Mouse (Mus musculus) ES-Bruce4 (cell line): ENCODE measurements around the gene Zfp809. TPM values are rescaled to one million over a fixed set of nuclear protein-coding genes. Genes with fewer than 3 reads are reported as not detected.
A peak's percentile ranks its signal among the peaks of the same experiment; 100 is the strongest.

Experiments
- H3K27ac ChIP-seq: 2 replicates; pipeline ENCODE4 v1.5.1; 2012; ENCODE audit warnings: low read length, inconsistent platforms; ENCODE audit not compliant: insufficient read depth
- H3K27me3 ChIP-seq: 2 replicates; pipeline ENCODE4 v1.6.1; 2012; ENCODE audit warnings: mild to moderate bottlenecking, low read length, inconsistent platforms; ENCODE audit not compliant: control insufficient read depth, poor library complexity, insufficient read depth, severe bottlenecking
- H3K36me3 ChIP-seq: 2 replicates; pipeline ENCODE4 v1.6.1; 2012; ENCODE audit warnings: inconsistent platforms, mild to moderate bottlenecking, low read length, moderate library complexity; ENCODE audit not compliant: control insufficient read depth, poor library complexity, insufficient read depth, severe bottlenecking
- H3K4me1 ChIP-seq: one replicate; pipeline ENCODE4 v1.8.1; 2011; ENCODE audit warnings: low read length; ENCODE audit not compliant: control insufficient read depth, insufficient read depth
- H3K4me3 ChIP-seq: 2 replicates; pipeline ENCODE4 v1.5.1; 2011; ENCODE audit warnings: low read depth, mild to moderate bottlenecking, low read length
- H3K9ac ChIP-seq: 2 replicates; pipeline ENCODE4 v1.6.1; 2012; ENCODE audit warnings: low read depth, mild to moderate bottlenecking, inconsistent platforms; ENCODE audit not compliant: poor library complexity, severe bottlenecking
- H3K9me3 ChIP-seq: replicated peaks from 2 replicates; pipeline ENCODE4 v1.6.1; 2012; ENCODE audit warnings: mild to moderate bottlenecking, low read length, inconsistent platforms; ENCODE audit not compliant: control insufficient read depth, poor library complexity, insufficient read depth, severe bottlenecking
- CTCF ChIP-seq: IDR thresholded peaks from one replicate; pipeline ENCODE4 v1.8.1; 2011; ENCODE audit warnings: low read depth, low read length
- EP300 ChIP-seq: IDR thresholded peaks from 2 replicates; pipeline ENCODE4 v1.6.1; 2011; ENCODE audit warnings: low read depth, low read length; ENCODE audit not compliant: insufficient read depth
- POLR2A ChIP-seq: IDR thresholded peaks from one replicate; pipeline ENCODE4 v1.8.1; 2011; ENCODE audit warnings: low read length; ENCODE audit not compliant: insufficient read depth
- polyA plus RNA-seq: library from polyadenylated mRNA; stranded (reverse); fragments of >200 nt; gene quantifications from 2 replicates; pipeline ENCODE4 v1.2.4, GENCODE M21; 2011; ENCODE audit warnings: low read depth; ENCODE audit not compliant: missing spikeins, insufficient read depth, insufficient read length

The Zfp809 gene
- polyA plus RNA-seq, 1 experiment = 41.6 TPM

- H3K36me3 ChIP-seq = peaks cover 1% of the 10 kb centered on the region
- TF ChIP-seq POLR2A = no peak
- no peak for TF ChIP-seq EP300
- no peak for TF ChIP-seq CTCF
- no peak overlapping the region for H3K27ac ChIP-seq
- no peak overlapping the region for H3K9ac ChIP-seq
- H3K4me3 ChIP-seq = no peak overlapping the region
- H3K27me3 ChIP-seq = no peaks in the 10 kb centered on the region
- no peaks in the 10 kb centered on the region for H3K4me1 ChIP-seq
- peaks cover 4% of the 10 kb centered on the region for H3K9me3 ChIP-seq
Observed at GRCm38 (mm10) chr9:22230061-22230460, 4.5 kb downstream of the Zfp809 start.

DNA sequence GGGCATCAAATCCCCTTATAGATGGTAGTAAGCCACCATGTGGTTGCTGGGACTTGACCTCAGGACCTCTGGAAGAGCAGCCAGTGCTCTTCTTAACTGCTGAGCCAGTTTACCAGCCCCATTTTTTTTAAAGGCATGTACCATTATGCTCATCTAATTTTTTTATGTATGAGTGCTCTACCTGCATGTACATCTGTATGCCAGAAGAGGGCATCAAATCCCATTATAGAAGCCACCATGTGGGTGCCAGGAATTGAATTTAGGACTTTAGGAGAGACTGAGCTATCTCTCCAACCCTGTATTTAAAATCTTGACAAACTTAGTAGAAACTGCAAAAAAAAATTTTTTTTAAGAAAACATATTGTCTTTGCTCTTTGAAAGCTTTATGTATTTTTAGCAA lies 5.0 kb downstream of the Zfp809 start:
- TF ChIP-seq EP300 (no peak), POLR2A (no peak), CTCF (no peak)
- H3K4me1 ChIP-seq = no peaks in the 10 kb centered on the region

GRCm38 (mm10) chr9:22240001-22240400 lies 14.5 kb downstream of the Zfp809 start:
- peak overlapping the region; percentile 5; the same call in 1 of the 2 replicates for H3K27ac ChIP-seq
- H3K4me3 ChIP-seq = peak overlapping the region; percentile 50
- H3K9me3 ChIP-seq = peaks cover 9% of the 10 kb centered on the region; the same call in 1 of the 2 replicates
- TF ChIP-seq EP300 (no peak), CTCF (no peak), POLR2A (no peak)
- peaks cover 39% of the 10 kb centered on the region for H3K36me3 ChIP-seq
- no peaks in the 10 kb centered on the region for H3K4me1 ChIP-seq
- peak overlapping the region; percentile 24; the same call in 1 of the 2 replicates for H3K9ac ChIP-seq
- H3K27me3 ChIP-seq = no peaks in the 10 kb centered on the region

More for the DNA sequence above, 5.0 kb downstream of the Zfp809 start:
- H3K27me3 ChIP-seq = no peaks in the 10 kb centered on the region
- H3K9me3 ChIP-seq = peaks cover 4% of the 10 kb centered on the region
- H3K4me3 ChIP-seq = no peak overlapping the region
- no peak overlapping the region for H3K9ac ChIP-seq
- no peak overlapping the region for H3K27ac ChIP-seq
- peaks cover 4% of the 10 kb centered on the region for H3K36me3 ChIP-seq

DNA sequence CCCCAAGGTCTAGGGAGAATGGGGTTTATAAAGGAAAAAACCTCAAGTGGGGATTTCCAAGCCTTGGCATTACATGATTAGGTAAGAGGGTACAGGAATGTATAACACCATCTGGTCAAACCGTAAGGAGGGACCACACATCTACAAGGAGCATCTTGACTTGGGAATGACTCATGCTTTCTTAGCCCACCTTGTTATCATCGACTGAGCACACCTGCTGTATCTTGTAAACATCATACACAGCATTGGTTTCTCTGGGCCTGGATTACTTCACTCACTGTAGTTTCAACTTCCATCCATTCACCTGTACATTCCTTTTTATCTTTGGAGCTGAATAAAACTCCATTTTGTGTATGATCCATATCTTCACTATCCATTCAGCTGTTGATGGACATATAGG lies 18.7 kb downstream of the Zfp809 start:
- Histone ChIP-seq H3K9me3 (peaks cover 16% of the 10 kb centered on the region), H3K27me3 (no peaks in the 10 kb centered on the region), H3K27ac (no peak overlapping the region), H3K4me1 (no peaks in the 10 kb centered on the region), H3K36me3 (peaks cover 21% of the 10 kb centered on the region), H3K9ac (no peak overlapping the region), H3K4me3 (no peak overlapping the region)
- TF ChIP-seq POLR2A = no peak
- TF ChIP-seq CTCF = no peak
- no peak for TF ChIP-seq EP300

DNA sequence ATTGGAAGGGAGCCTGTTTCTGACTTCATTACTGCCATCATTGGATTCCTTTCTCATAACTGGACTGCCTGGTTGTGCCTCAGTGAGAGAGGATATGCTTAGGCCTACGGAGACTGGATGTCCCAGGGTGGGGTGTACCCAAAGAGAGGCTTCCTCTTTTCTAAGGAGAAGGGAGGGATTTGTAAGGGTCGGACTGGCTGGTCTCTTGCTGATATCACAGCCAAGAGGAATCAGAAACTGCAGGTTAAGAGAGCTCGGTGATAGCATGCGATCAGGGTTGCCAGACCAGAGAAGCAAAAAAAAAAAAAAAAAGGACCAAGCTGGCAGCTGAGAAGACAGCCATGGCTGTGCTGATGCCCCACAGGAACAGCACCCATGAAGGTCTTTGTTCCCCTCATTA lies 31.1 kb downstream of the Zfp809 start:
- H3K9me3 ChIP-seq = peaks cover 6% of the 10 kb centered on the region; the same call in 1 of the 2 replicates
- no peaks in the 10 kb centered on the region for H3K4me1 ChIP-seq
- H3K27ac ChIP-seq = no peak overlapping the region
- H3K9ac ChIP-seq = no peak overlapping the region
- no peak overlapping the region for H3K4me3 ChIP-seq
- peaks cover 46% of the 10 kb centered on the region for H3K36me3 ChIP-seq
- TF ChIP-seq POLR2A = no peak
- no peak for TF ChIP-seq CTCF
- TF ChIP-seq EP300 = no peak
- H3K27me3 ChIP-seq = no peaks in the 10 kb centered on the region

DNA sequence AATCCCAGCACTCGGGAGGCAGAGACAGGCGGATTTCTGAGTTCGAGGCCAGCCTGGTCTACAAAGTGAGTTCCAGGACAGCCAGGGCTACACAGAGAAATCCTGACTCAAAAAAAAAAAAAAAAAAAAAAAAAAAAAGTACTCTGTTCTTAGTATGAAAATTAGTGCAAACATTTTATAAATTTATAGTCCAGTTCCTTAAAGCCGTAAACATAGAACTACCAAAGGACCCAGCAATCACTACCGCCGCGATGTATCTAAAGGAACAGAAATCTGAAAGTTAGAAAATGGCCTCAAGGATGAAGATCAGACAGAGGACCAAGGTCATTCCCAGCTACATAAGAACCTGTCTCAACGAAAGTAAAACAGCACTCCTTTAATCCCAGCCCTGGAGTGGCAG lies 33.3 kb downstream of the Zfp809 start:
- 0 out of 2 replicates have a peak, but pooled peaks cover under 1% of the 10 kb centered on the region for H3K9me3 ChIP-seq
- peaks cover 28% of the 10 kb centered on the region for H3K36me3 ChIP-seq
- no peaks in the 10 kb centered on the region for H3K4me1 ChIP-seq
- H3K4me3 ChIP-seq = peak overlapping the region; percentile 86
- no peak overlapping the region for H3K27ac ChIP-seq
- H3K9ac ChIP-seq = peak overlapping the region; percentile 90
- no peak for TF ChIP-seq CTCF
- no peak for TF ChIP-seq POLR2A
- TF ChIP-seq EP300 = no peak
- no peaks in the 10 kb centered on the region for H3K27me3 ChIP-seq
